Mouse (Mus musculus) C2C12 (cell line): Measurements from ENCODE around the gene Ier2. TPM values are rescaled to one million over a fixed set of nuclear protein-coding genes. Genes with fewer than 3 reads are reported as not detected.
"Not testable (repeated sequence)": the region's sequence is repeated elsewhere in the genome, so short reads cannot be mapped to it uniquely, and the experiment has no call there.

Experiments
- H3K27me3 ChIP-seq: one replicate; pipeline ENCODE4 v1.6.1; 2011; ENCODE audit not compliant: control insufficient read depth, insufficient read depth, insufficient read length
- H3K36me3 ChIP-seq: one replicate; pipeline ENCODE4 v1.6.1; 2011; ENCODE audit not compliant: control insufficient read depth, insufficient read depth
- H3K4me3 ChIP-seq: one replicate; pipeline ENCODE4 v1.5.1; 2011; ENCODE audit warnings: mild to moderate bottlenecking, control low read depth; ENCODE audit not compliant: poor library complexity, insufficient read depth, severe bottlenecking
- H3K79me2 ChIP-seq: one replicate; pipeline ENCODE4 v1.6.1; 2011; ENCODE audit not compliant: control insufficient read depth, insufficient read depth
- H3K79me3 ChIP-seq: one replicate; pipeline ENCODE4 v1.6.1; 2011; ENCODE audit warnings: low read depth, control low read depth
- H3ac ChIP-seq: one replicate; pipeline ENCODE3; 2011; ENCODE audit warnings: low read depth; ENCODE audit not compliant: control insufficient read depth, insufficient read length
- CEBPB ChIP-seq: IDR thresholded peaks from one replicate; pipeline ENCODE4 v1.6.1; 2011; ENCODE audit warnings: low read depth, mild to moderate bottlenecking, control low read depth, moderate library complexity
- CTCF ChIP-seq: IDR thresholded peaks from one replicate; pipeline ENCODE4 v1.5.1; 2011; ENCODE audit not compliant: control insufficient read depth, insufficient read depth, insufficient read length
- FOSL1 ChIP-seq: IDR thresholded peaks from one replicate; pipeline ENCODE4 v1.8.0; 2011; ENCODE audit warnings: mild to moderate bottlenecking, low read length; ENCODE audit not compliant: poor library complexity, insufficient read depth, severe bottlenecking
- MAX ChIP-seq: IDR thresholded peaks from one replicate; pipeline ENCODE4 v1.6.1; 2011; ENCODE audit warnings: mild to moderate bottlenecking, control low read depth
- MYOD1 ChIP-seq: IDR thresholded peaks from one replicate; pipeline ENCODE4 v1.6.1; 2011; ENCODE audit warnings: low read depth; ENCODE audit not compliant: control insufficient read depth, insufficient read length
- MYOG ChIP-seq: IDR thresholded peaks from one replicate; pipeline ENCODE4 v1.6.1; 2011; ENCODE audit not compliant: control insufficient read depth, insufficient read length; ENCODE audit errors: extremely low read depth
- USF1 ChIP-seq: IDR thresholded peaks from one replicate; pipeline ENCODE4 v1.6.1; 2011; ENCODE audit warnings: low read depth, mild to moderate bottlenecking, control low read depth, moderate library complexity
- polyA plus RNA-seq: library from polyadenylated mRNA; unstranded; fragments of >200 nt; fragmentation: generic; extraction: Trizol; gene quantifications from one replicate; pipeline ENCODE4 v1.2.1, GENCODE M21; 2012; ENCODE audit warnings: missing spikeins

Gene Ier2
- polyA plus RNA-seq, 1 experiment: 61.4 TPM

- Histone ChIP-seq H3K4me3 (no peak overlapping the region), H3K79me2 (peaks cover 97% of the 10 kb centered on the region), H3K27me3 (no peaks in the 10 kb centered on the region), H3K36me3 (peaks cover 41% of the 10 kb centered on the region), H3ac (no peak overlapping the region), H3K79me3 (peaks cover 77% of the 10 kb centered on the region)
- TF ChIP-seq MAX: no peak
These were observed 21.9 kb upstream of the Ier2 start for GRCm38 (mm10) chr8:84684537-84684936.

- H3K4me3 ChIP-seq: no peak overlapping the region
- peaks cover 100% of the 10 kb centered on the region for H3K79me2 ChIP-seq
- peaks cover 62% of the 10 kb centered on the region for H3K36me3 ChIP-seq
- no peak for TF ChIP-seq MYOG
- no peak for TF ChIP-seq CEBPB
- TF ChIP-seq USF1: no peak
- TF ChIP-seq MAX: no peak
- no peak for TF ChIP-seq FOSL1
- peaks cover 95% of the 10 kb centered on the region for H3K79me3 ChIP-seq
- H3K27me3 ChIP-seq: no peaks in the 10 kb centered on the region
- H3ac ChIP-seq: no peak overlapping the region
These were observed 19.6 kb upstream of the Ier2 start for GRCm38 (mm10) chr8:84682257-84682656.

GRCm38 (mm10) chr8:84681476-84681875 is 18.8 kb upstream of the Ier2 start:
- Histone ChIP-seq H3K4me3 (no peak overlapping the region), H3K79me3 (peaks cover 92% of the 10 kb centered on the region), H3K79me2 (peaks cover 98% of the 10 kb centered on the region), H3K36me3 (peaks cover 65% of the 10 kb centered on the region), H3K27me3 (no peaks in the 10 kb centered on the region), H3ac (no peak overlapping the region)
- no peak for TF ChIP-seq CEBPB
- no peak for TF ChIP-seq CTCF
- no peak for TF ChIP-seq MYOG
- no peak for TF ChIP-seq FOSL1
- TF ChIP-seq MAX: no peak
- no peak for TF ChIP-seq USF1
- TF ChIP-seq MYOD1: no peak

- Histone ChIP-seq H3K79me2 (peaks cover 57% of the 10 kb centered on the region), H3ac (no peak overlapping the region), H3K27me3 (no peaks in the 10 kb centered on the region), H3K4me3 (no peak overlapping the region), H3K36me3 (peaks cover 58% of the 10 kb centered on the region), H3K79me3 (peaks cover 52% of the 10 kb centered on the region)
- TF ChIP-seq MAX (no peak), USF1 (no peak)
These were observed 14.7 kb upstream of the Ier2 start for GRCm38 (mm10) chr8:84677305-84677704.

GRCm38 (mm10) chr8:84670295-84671006 is 7.8 kb upstream of the Ier2 start:
- Histone ChIP-seq H3K36me3 (peaks cover 12% of the 10 kb centered on the region), H3K79me2 (peaks cover 18% of the 10 kb centered on the region)
- not testable (repeated sequence) for H3ac ChIP-seq, H3K27me3 ChIP-seq, H3K4me3 ChIP-seq, H3K79me3 ChIP-seq

GRCm38 (mm10) chr8:84668731-84669485 is 6.3 kb upstream of the Ier2 start:
- Histone ChIP-seq H3K36me3 (peaks cover 12% of the 10 kb centered on the region), H3ac (no peak overlapping the region), H3K4me3 (no peak overlapping the region), H3K79me2 (peaks cover 28% of the 10 kb centered on the region), H3K27me3 (no peaks in the 10 kb centered on the region), H3K79me3 (peaks cover 8% of the 10 kb centered on the region)
- TF ChIP-seq MYOD1 (no peak), MAX (no peak)

GRCm38 (mm10) chr8:84668081-84668480 is 5.4 kb upstream of the Ier2 start:
- Histone ChIP-seq H3K4me3 (no peak overlapping the region), H3K36me3 (peaks cover 7% of the 10 kb centered on the region), H3K79me2 (peaks cover 28% of the 10 kb centered on the region), H3K27me3 (no peaks in the 10 kb centered on the region), H3K79me3 (peaks cover 10% of the 10 kb centered on the region), H3ac (no peak overlapping the region)
- TF ChIP-seq CEBPB (no peak), MYOD1 (no peak), MYOG (no peak), MAX (no peak), CTCF (no peak), USF1 (no peak), FOSL1 (no peak)
